Mouse (Mus musculus): ENCODE measurements around the gene Prdm12. TPM values are rescaled to one million over a fixed set of nuclear protein-coding genes. Genes with fewer than 3 reads are reported as not detected.
A peak's percentile ranks its signal among the peaks of the same experiment; 100 is the strongest.

The Prdm12 gene
- total RNA-seq, 1 experiment = 0.13 TPM

GRCm38 (mm10) chr2:31636138-31636741 is 3.6 kb upstream of the Prdm12 start:
- DNase-seq (ENCODE audit: low read depth, low spot score) = no peak
- H3K4me1 ChIP-seq (ENCODE audit: control insufficient read depth in 2 of 2, insufficient read depth in 2 of 2, low read length in 2 of 2, poor library complexity in 1 of 2) = peaks cover 2 to 11% of the 10 kb centered on the region in 2 experiments; a peak in 3 of 4 replicates
- H3K27ac ChIP-seq (ENCODE audit: insufficient read depth, low read depth, low read length, poor library complexity, severe bottlenecking) = no peak overlapping the region
- H3K4me3 ChIP-seq (ENCODE audit: insufficient read depth in 1 of 2, low read depth in 1 of 2, low read length in 2 of 2, poor library complexity in 1 of 2, severe bottlenecking in 1 of 2) = peak overlapping the region; percentile 46 to 51
- TF ChIP-seq ZC3H11A (IDR thresholded peaks at IDR 0.05; ENCODE audit: borderline replicate concordance, low read depth, low read length) = no peak
- TF ChIP-seq ZNF384 (IDR thresholded peaks at IDR 0.05; ENCODE audit: low read depth, low read length) = no peak
- no peak for TF ChIP-seq MAFK (IDR thresholded peaks at IDR 0.05; ENCODE audit: insufficient read depth, low read depth, low read length)
- no peak for TF ChIP-seq CHD2 (IDR thresholded peaks at IDR 0.05; ENCODE audit: low read depth, low read length)
- in situ Hi-C loops (cut with MboI; ENCODE audit: low sequenced_read_pairs in 2 of 2, unreplicated experiment in 2 of 2) = loop anchor here (10.0 to 25.0 kb wide), 2 partner anchors 1999 to 2001 kb away; partner anchors contain the start of gene Lmx1b (in 1 of the 2)
- H3K9ac ChIP-seq (ENCODE audit: insufficient read depth, low read depth, low read length, poor library complexity, severe bottlenecking) = peak overlapping the region; percentile 46; the same call in 1 of the 2 replicates
- no peaks in the 10 kb centered on the region for H3K36me3 ChIP-seq (ENCODE audit: control insufficient read depth, insufficient read depth, low read length, poor library complexity, severe bottlenecking)
- H3K9me3 ChIP-seq (ENCODE audit: control insufficient read depth, insufficient read depth, low read depth, low read length) = no peaks in the 10 kb centered on the region

GRCm38 (mm10) chr2:31636742-31637141 is 3.1 kb upstream of the Prdm12 start:
- no peak overlapping the region for H3K27ac ChIP-seq (ENCODE audit: insufficient read depth, low read depth, low read length, poor library complexity, severe bottlenecking)

GRCm38 (mm10) chr2:31637311-31637710 is 2.5 kb upstream of the Prdm12 start:
- no peak overlapping the region for H3K9ac ChIP-seq (ENCODE audit: insufficient read depth, low read depth, low read length, poor library complexity, severe bottlenecking)
- H3K27ac ChIP-seq (ENCODE audit: insufficient read depth, low read depth, low read length, poor library complexity, severe bottlenecking) = no peak overlapping the region

More at GRCm38 (mm10) chr2:31636742-31637141, 3.1 kb upstream of the Prdm12 start:
- Histone ChIP-seq H3K4me3 (ENCODE audit: insufficient read depth in 1 of 2, low read depth in 1 of 2, low read length in 2 of 2, poor library complexity in 1 of 2, severe bottlenecking in 1 of 2) (peak overlapping the region; percentile 46 to 51), H3K9me3 (ENCODE audit: control insufficient read depth, insufficient read depth, low read depth, low read length) (no peaks in the 10 kb centered on the region), H3K36me3 (ENCODE audit: control insufficient read depth, insufficient read depth, low read length, poor library complexity, severe bottlenecking) (no peaks in the 10 kb centered on the region), H3K9ac (ENCODE audit: insufficient read depth, low read depth, low read length, poor library complexity, severe bottlenecking) (peak overlapping the region; percentile 46; the same call in 1 of the 2 replicates), H3K4me1 (ENCODE audit: control insufficient read depth in 2 of 2, insufficient read depth in 2 of 2, low read length in 2 of 2, poor library complexity in 1 of 2) (peaks cover 2 to 11% of the 10 kb centered on the region in 2 experiments; a peak in 3 of 4 replicates)
- no peak for DNase-seq (ENCODE audit: low read depth, low spot score)
- TF ChIP-seq CHD2 (IDR thresholded peaks at IDR 0.05; ENCODE audit: low read depth, low read length) (no peak), HCFC1 (IDR thresholded peaks at IDR 0.05; ENCODE audit: borderline replicate concordance, insufficient read depth, low read length) (no peak), ZNF384 (IDR thresholded peaks at IDR 0.05; ENCODE audit: low read depth, low read length) (no peak), ZC3H11A (IDR thresholded peaks at IDR 0.05; ENCODE audit: borderline replicate concordance, low read depth, low read length) (no peak), MAFK (IDR thresholded peaks at IDR 0.05; ENCODE audit: insufficient read depth, low read depth, low read length) (no peak)
- in situ Hi-C loops (cut with MboI; ENCODE audit: low sequenced_read_pairs in 2 of 2, unreplicated experiment in 2 of 2) = loop anchor here (10.0 to 25.0 kb wide), 2 partner anchors 1998 to 2001 kb away; partner anchors contain the start of gene Lmx1b (in 1 of the 2)

GRCm38 (mm10) chr2:31637807-31638206 is 2.0 kb upstream of the Prdm12 start:
- no peak overlapping the region for H3K9ac ChIP-seq (ENCODE audit: insufficient read depth, low read depth, low read length, poor library complexity, severe bottlenecking)
- TF ChIP-seq ZC3H11A (IDR thresholded peaks at IDR 0.05; ENCODE audit: borderline replicate concordance, low read depth, low read length) (no peak), MAFK (IDR thresholded peaks at IDR 0.05; ENCODE audit: insufficient read depth, low read depth, low read length) (no peak), HCFC1 (IDR thresholded peaks at IDR 0.05; ENCODE audit: borderline replicate concordance, insufficient read depth, low read length) (no peak), CHD2 (IDR thresholded peaks at IDR 0.05; ENCODE audit: low read depth, low read length) (no peak), ZNF384 (IDR thresholded peaks at IDR 0.05; ENCODE audit: low read depth, low read length) (no peak)
- in situ Hi-C loops (cut with MboI; ENCODE audit: low sequenced_read_pairs in 2 of 2, unreplicated experiment in 2 of 2) = loop anchor here (10.0 to 25.0 kb wide), 2 partner anchors 1997 to 1999 kb away; partner anchors contain the start of gene Lmx1b (in 1 of the 2)
- H3K4me1 ChIP-seq (ENCODE audit: control insufficient read depth in 2 of 2, insufficient read depth in 2 of 2, low read length in 2 of 2, poor library complexity in 1 of 2) = peaks cover 2 to 11% of the 10 kb centered on the region in 2 experiments; a peak in 3 of 4 replicates
- H3K36me3 ChIP-seq (ENCODE audit: control insufficient read depth, insufficient read depth, low read length, poor library complexity, severe bottlenecking) = no peaks in the 10 kb centered on the region
- no peaks in the 10 kb centered on the region for H3K9me3 ChIP-seq (ENCODE audit: control insufficient read depth, insufficient read depth, low read depth, low read length)
- H3K27ac ChIP-seq (ENCODE audit: insufficient read depth, low read depth, low read length, poor library complexity, severe bottlenecking) = no peak overlapping the region
- H3K4me3 ChIP-seq (ENCODE audit: insufficient read depth in 1 of 2, low read depth in 1 of 2, low read length in 2 of 2, poor library complexity in 1 of 2, severe bottlenecking in 1 of 2) = no peak overlapping the region
- no peak for DNase-seq (ENCODE audit: low read depth, low spot score)

More at GRCm38 (mm10) chr2:31637311-31637710, 2.5 kb upstream of the Prdm12 start:
- Histone ChIP-seq H3K4me1 (ENCODE audit: control insufficient read depth in 2 of 2, insufficient read depth in 2 of 2, low read length in 2 of 2, poor library complexity in 1 of 2) (peaks cover 2 to 11% of the 10 kb centered on the region in 2 experiments; a peak in 3 of 4 replicates), H3K36me3 (ENCODE audit: control insufficient read depth, insufficient read depth, low read length, poor library complexity, severe bottlenecking) (no peaks in the 10 kb centered on the region), H3K4me3 (ENCODE audit: insufficient read depth in 1 of 2, low read depth in 1 of 2, low read length in 2 of 2, poor library complexity in 1 of 2, severe bottlenecking in 1 of 2) (peak overlapping the region in 1 of 2 experiments; percentile 24; a peak in 1 of 4 replicates), H3K9me3 (ENCODE audit: control insufficient read depth, insufficient read depth, low read depth, low read length) (no peaks in the 10 kb centered on the region)
- TF ChIP-seq CHD2 (IDR thresholded peaks at IDR 0.05; ENCODE audit: low read depth, low read length) = no peak
- TF ChIP-seq ZNF384 (IDR thresholded peaks at IDR 0.05; ENCODE audit: low read depth, low read length) = no peak
- TF ChIP-seq MAFK (IDR thresholded peaks at IDR 0.05; ENCODE audit: insufficient read depth, low read depth, low read length) = no peak
- TF ChIP-seq ZC3H11A (IDR thresholded peaks at IDR 0.05; ENCODE audit: borderline replicate concordance, low read depth, low read length) = no peak
- in situ Hi-C loops (cut with MboI; ENCODE audit: low sequenced_read_pairs in 2 of 2, unreplicated experiment in 2 of 2) = loop anchor here (10.0 to 25.0 kb wide), 2 partner anchors 1997 to 2000 kb away; partner anchors contain the start of gene Lmx1b (in 1 of the 2)
- no peak for DNase-seq (ENCODE audit: low read depth, low spot score)
